Mouse (Mus musculus): Measurements from ENCODE around the gene Cxcl2. TPM values are rescaled to one million over a fixed set of nuclear protein-coding genes. Genes with fewer than 3 reads are reported as not detected.

Gene Cxcl2
- polyA plus RNA-seq, 1 experiment from 2014 or later: not detected

DNA sequence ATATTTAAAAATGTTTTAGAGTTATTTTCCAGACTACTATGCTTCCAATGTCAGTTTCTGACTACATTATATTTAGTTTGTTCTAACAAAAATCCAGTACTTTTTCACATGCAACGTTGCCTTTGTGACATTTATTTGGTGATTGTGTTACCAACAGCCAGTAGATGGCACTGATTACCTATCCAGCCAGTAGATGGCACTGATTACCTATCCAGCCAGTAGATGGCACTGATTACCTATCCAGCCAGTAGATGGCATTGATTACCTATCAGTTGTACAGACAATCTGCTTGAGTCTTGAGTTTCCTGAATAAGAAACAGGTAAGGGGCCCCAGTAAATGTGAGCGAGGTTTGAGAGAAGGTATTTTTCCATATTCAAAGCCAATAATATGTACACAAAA, 47.8 kb downstream of the Cxcl2 start:
- no peaks in the 10 kb centered on the region for H3K27me3 ChIP-seq
- no peak overlapping the region for H3K27ac ChIP-seq (replicated peaks)
- H3K9me3 ChIP-seq: no peaks in the 10 kb centered on the region
- H3K4me2 ChIP-seq (replicated peaks): no peak overlapping the region
- WGBS: 24% methylated on average over 2 of the region's 2 CpGs
- H3K4me3 ChIP-seq: no peak overlapping the region
- H3K36me3 ChIP-seq: no peaks in the 10 kb centered on the region
- ATAC-seq (replicated peaks): peak; percentile 87
- no peaks in the 10 kb centered on the region for H3K4me1 ChIP-seq
- H3K9ac ChIP-seq (replicated peaks): no peak overlapping the region

DNA sequence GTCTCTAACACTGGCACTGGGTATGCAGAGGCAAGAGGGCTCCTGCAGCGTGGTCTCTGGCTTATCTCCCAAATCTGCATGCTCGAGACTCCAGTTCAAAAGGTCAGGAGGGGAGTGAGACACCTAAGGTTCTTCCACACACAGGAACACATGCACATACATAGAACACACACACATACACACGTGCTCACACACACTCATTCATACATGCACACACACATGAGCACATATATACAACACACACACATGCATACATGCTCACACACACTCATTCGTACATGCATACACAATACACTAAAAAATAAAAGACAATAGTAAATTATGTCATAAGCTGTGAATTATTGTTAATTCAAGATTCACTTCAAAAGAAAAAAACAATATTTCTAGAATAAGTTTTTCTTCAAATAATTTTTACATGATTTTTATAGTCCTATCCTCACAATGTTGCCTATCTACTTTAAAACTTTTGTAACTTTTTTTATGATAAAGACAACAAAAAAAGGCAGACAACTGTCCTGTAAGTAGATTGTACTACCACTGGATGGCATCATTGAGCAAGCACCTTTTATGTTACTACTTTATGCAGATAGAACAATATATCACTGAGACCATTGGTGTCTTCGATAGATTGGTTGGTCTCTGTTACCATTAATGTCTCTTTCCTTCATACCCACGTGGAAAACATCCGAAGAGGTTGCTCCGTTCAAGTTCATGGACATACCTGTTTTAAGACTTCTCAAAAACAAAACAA, 49.2 kb downstream of the Cxcl2 start:
- Histone ChIP-seq H3K27me3 (no peaks in the 10 kb centered on the region), H3K4me2 (replicated peaks) (no peak overlapping the region), H3K27ac (replicated peaks) (no peak overlapping the region), H3K36me3 (no peaks in the 10 kb centered on the region), H3K9me3 (no peaks in the 10 kb centered on the region), H3K4me1 (no peaks in the 10 kb centered on the region), H3K4me3 (no peak overlapping the region), H3K9ac (replicated peaks) (no peak overlapping the region)
- peak; percentile 77; the same call in 1 of the 2 replicates for ATAC-seq (replicated peaks)
- 84% methylated on average over 8 of the region's 8 CpGs for WGBS

Other genes with a start within 250 kb of the Cxcl2 start
- 0.10 TPM in 1 of 2 replicates, not detected in the other for gene Cxcl5, start 144.5 kb upstream of the Cxcl2 start, polyA plus RNA-seq (2015; fragmentation: Nextera tagmentation; extraction: Ambion mirVana)
- gene Ppbp, start 135.4 kb upstream of the Cxcl2 start, polyA plus RNA-seq (2015; fragmentation: Nextera tagmentation; extraction: Ambion mirVana): 0.52 and 1.0 TPM in 2 replicates
- gene Pf4, start 131.4 kb upstream of the Cxcl2 start, polyA plus RNA-seq (2015; fragmentation: Nextera tagmentation; extraction: Ambion mirVana): 28.0 and 30.4 TPM in 2 replicates
- not detected in 2 replicates for gene Cxcl3, start 117.8 kb upstream of the Cxcl2 start, polyA plus RNA-seq (2015; fragmentation: Nextera tagmentation; extraction: Ambion mirVana)
- gene Cxcl15, start 109.3 kb upstream of the Cxcl2 start, polyA plus RNA-seq (2015; fragmentation: Nextera tagmentation; extraction: Ambion mirVana): not detected in 2 replicates
- 0.24 TPM in 1 of 2 replicates, not detected in the other for gene Cxcl1, start 12.6 kb upstream of the Cxcl2 start, polyA plus RNA-seq (2015; fragmentation: Nextera tagmentation; extraction: Ambion mirVana)
- 69.0 and 70.5 TPM in 2 replicates for gene Mthfd2l, start 27.2 kb downstream of the Cxcl2 start, polyA plus RNA-seq (2015; fragmentation: Nextera tagmentation; extraction: Ambion mirVana)
- 0.19 and 0.31 TPM in 2 replicates for gene Epgn, start 123.6 kb downstream of the Cxcl2 start, polyA plus RNA-seq (2015; fragmentation: Nextera tagmentation; extraction: Ambion mirVana)
- gene Ereg, start 170.8 kb downstream of the Cxcl2 start, polyA plus RNA-seq (2015; fragmentation: Nextera tagmentation; extraction: Ambion mirVana): not detected in 2 replicates
- 0.23 TPM in 1 of 2 replicates, not detected in the other for gene Areg, start 235.7 kb downstream of the Cxcl2 start, polyA plus RNA-seq (2015; fragmentation: Nextera tagmentation; extraction: Ambion mirVana)